Mouse (Mus musculus) G1E (cell line): ENCODE measurements around the gene Tnr.

Experiments used
- CTCF ChIP-seq: IDR thresholded peaks from 2 replicates; pipeline ENCODE4 v1.5.1; 2012; ENCODE audit warnings: low read depth, low read length, inconsistent platforms, mixed read lengths
- POLR2AphosphoS5 ChIP-seq: IDR thresholded peaks from 2 replicates; pipeline ENCODE4 v1.6.1; 2012; ENCODE audit warnings: low read depth, low read length, inconsistent platforms; ENCODE audit not compliant: insufficient replicate concordance

GRCm38 (mm10) chr1:159613561-159613960, 90.0 kb downstream of the Tnr start:
- TF ChIP-seq CTCF (no peak), POLR2AphosphoS5 (no peak)
